In the genomic region with DNA sequence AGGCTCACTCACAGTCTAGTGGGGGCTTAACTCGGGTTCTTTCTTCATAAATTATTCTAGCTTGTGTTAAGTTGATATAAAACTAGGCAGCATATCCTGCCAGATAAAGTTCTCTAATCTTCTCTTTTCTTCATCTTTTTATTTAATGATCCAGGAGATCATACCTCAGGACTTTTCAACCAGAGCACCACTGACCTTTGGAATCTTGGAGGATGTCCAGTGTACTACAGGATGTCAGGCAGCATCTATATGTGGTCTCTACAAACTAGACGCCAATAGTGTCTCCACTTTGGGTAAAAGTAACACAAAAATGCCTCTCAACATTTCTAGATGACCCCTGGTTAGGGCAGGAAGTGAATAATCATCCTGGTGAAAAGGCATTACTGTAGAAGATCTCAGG, we compare ENCODE assay signal across 10 mouse cellular contexts.
"Had no signal": no experiment of that assay in that cellular context is flagged by ENCODE, and none has a peak within 500 bp of the region (broad histone marks: within the 10 kb centered on the region; RNA-seq: fewer than 3 reads in every experiment).

No protein-coding gene starts in this region.

- DNase-seq: gastrocnemius, adult 2 months; gastrocnemius, postnatal 10 days; gastrocnemius, postnatal 25 days; heart, adult 18-20 months; heart, postnatal 10 days; heart, postnatal 4 days; kidney, postnatal 25 days; liver; liver, embryonic 13.5 days; liver, postnatal 0 days had no signal
